Mouse (Mus musculus): ENCODE data around the gene Vps18.

GRCm38 (mm10) chr2:119326161-119327101 is 37.9 kb downstream of the Vps18 start:
- TF ChIP-seq ZNF384 (IDR thresholded peaks at IDR 0.05; ENCODE audit: low read depth, low read length): no peak
- TF ChIP-seq MAFK (IDR thresholded peaks at IDR 0.05; ENCODE audit: insufficient read depth, low read depth, low read length): no peak
- no peak for TF ChIP-seq ZC3H11A (IDR thresholded peaks at IDR 0.05; ENCODE audit: borderline replicate concordance, low read depth, low read length)
- TF ChIP-seq HCFC1 (IDR thresholded peaks at IDR 0.05; ENCODE audit: borderline replicate concordance, insufficient read depth, low read length): no peak
- no peak for TF ChIP-seq CHD2 (IDR thresholded peaks at IDR 0.05; ENCODE audit: low read depth, low read length)
